Mouse (Mus musculus) CH12.LX (cell line): Measurements from ENCODE around the gene Iqca.

Source experiments
- IRF4 ChIP-seq: IDR thresholded peaks from 2 replicates; pipeline ENCODE4 v1.6.1; 2014; ENCODE audit warnings: low read depth, mild to moderate bottlenecking, inconsistent platforms, low read length, improper control_type of control experiment
- NRF1 ChIP-seq: IDR thresholded peaks from 2 replicates; pipeline ENCODE4 v1.6.1; 2014; ENCODE audit warnings: low read depth, mild to moderate bottlenecking, inconsistent platforms, low read length, improper control_type of control experiment, moderate library complexity

GRCm38 (mm10) chr1:90161623-90162022 is 8.4 kb upstream of the Iqca start:
- TF ChIP-seq IRF4 (no peak), NRF1 (no peak)
